Mouse (Mus musculus) liver, embryonic 15.5 days (tissue): Measurements from ENCODE around the gene Kcnk4. TPM values are rescaled to one million over a fixed set of nuclear protein-coding genes. Genes with fewer than 3 reads are reported as not detected.
A peak's percentile ranks its signal among the peaks of the same experiment; 100 is the strongest.
"Not testable (repeated sequence)": the region's sequence is repeated elsewhere in the genome, so short reads cannot be mapped to it uniquely, and the experiment has no call there.

Source experiments
- ATAC-seq: fragments of 200-750 bp; cut with Nextera tagmentation; 2 replicates; pipeline ENCODE4 v1.8.0; 2017; ENCODE audit warnings: moderate number of reproducible peaks, mild to moderate bottlenecking, moderate library complexity; ENCODE audit not compliant: insufficient read depth
- H3K27ac ChIP-seq: fragments of 300-500 bp; sonication (generic); replicated peaks from 2 replicates; pipeline ENCODE4 v1.5.1; 2015; ENCODE audit warnings: mild to moderate bottlenecking, inconsistent platforms
- H3K27me3 ChIP-seq: fragments of 300-500 bp; sonication (generic); 2 replicates; pipeline ENCODE4 v1.6.1; 2015; ENCODE audit warnings: mild to moderate bottlenecking, inconsistent platforms
- H3K36me3 ChIP-seq: fragments of 300-500 bp; sonication (generic); replicated peaks from 2 replicates; pipeline ENCODE4 v1.6.1; 2015; ENCODE audit warnings: moderate library complexity, mild to moderate bottlenecking, inconsistent platforms
- H3K4me1 ChIP-seq: fragments of 300-500 bp; sonication (generic); replicated peaks from 2 replicates; pipeline ENCODE4 v1.6.1; 2015; ENCODE audit warnings: inconsistent platforms
- H3K4me2 ChIP-seq: fragments of 300-500 bp; sonication (generic); 2 replicates; pipeline ENCODE4 v1.6.1; 2015; ENCODE audit warnings: moderate library complexity, mild to moderate bottlenecking, inconsistent platforms
- H3K4me3 ChIP-seq: fragments of 300-500 bp; sonication (generic); replicated peaks from 2 replicates; pipeline ENCODE4 v1.5.1; 2015; ENCODE audit warnings: mild to moderate bottlenecking, inconsistent platforms
- H3K9ac ChIP-seq: fragments of 300-500 bp; sonication (generic); 2 replicates; pipeline ENCODE4 v1.6.1; 2015; ENCODE audit warnings: moderate library complexity, mild to moderate bottlenecking, inconsistent platforms
- H3K9me3 ChIP-seq: fragments of 300-500 bp; sonication (generic); replicated peaks from 2 replicates; pipeline ENCODE4 v1.6.1; 2016; ENCODE audit warnings: inconsistent platforms
- WGBS: fragments of 180-500 bp; shearing (Covaris S2); methylation state at CpG from one replicate; pipeline ENCODE4 v1.1.7; 2015; ENCODE audit warnings: mixed read lengths; ENCODE audit not compliant: insufficient replicate concordance; 5-methylcytosine and 5-hydroxymethylcytosine counted together
- polyA plus RNA-seq: library from polyadenylated mRNA; unstranded; fragments of >200 nt; fragmentation: Nextera tagmentation; extraction: Ambion mirVana; gene quantifications from 2 replicates; pipeline ENCODE4 v1.2.1, GENCODE M21; 2015

Kcnk4 gene
- polyA plus RNA-seq, 1 experiment from 2014 or later: 0.08 TPM

DNA sequence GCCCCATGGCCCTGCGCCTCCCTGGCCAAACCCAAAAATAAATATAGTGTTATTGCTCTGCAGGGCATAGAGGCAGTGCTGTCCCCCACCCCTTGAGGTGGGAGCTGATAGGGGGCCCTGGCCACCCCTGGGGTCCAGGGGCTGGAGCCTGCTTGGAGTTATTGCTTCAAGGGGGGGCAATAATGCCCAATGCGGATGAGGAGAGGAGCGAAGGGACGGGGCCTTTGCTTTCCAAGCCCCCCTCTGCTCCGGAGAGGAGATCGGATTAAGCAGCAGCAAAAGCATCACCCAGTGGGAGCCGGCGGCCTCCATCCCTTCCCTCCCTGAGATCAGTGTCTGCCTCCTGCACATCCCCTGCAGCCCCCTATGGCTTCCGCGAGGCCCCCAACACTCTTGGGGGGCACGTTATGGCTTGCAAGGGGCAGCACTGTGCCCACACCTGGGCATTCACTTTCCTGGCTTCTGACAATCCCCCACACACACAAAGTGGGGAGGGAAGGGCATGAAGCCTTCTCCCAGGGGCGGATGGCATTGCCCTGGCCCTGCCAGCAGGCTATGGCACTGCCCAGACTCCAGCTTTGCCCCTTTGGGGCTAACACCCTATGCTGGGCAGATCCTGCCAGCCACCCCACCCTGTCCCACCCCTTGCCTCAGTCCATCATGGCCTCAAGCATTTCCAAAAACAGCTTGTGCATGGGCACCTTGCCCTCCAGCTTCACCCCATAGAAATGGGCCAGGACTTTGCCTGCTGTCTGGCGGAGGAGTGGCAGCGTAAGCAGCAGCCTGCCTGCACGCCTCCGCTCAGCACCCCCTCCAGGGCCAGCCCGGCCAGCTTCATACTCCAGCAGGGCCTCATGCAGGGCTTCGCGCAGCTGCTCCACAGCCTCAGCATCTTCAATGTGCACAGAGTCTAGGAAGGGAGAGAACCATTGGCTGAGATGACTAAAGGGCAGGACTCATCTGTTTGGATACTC is 22.9 kb downstream of the Kcnk4 start:
- peak overlapping the region; percentile 91 for H3K4me2 ChIP-seq
- peak overlapping the region; percentile 81 for H3K4me3 ChIP-seq
- 0 out of 2 replicates have a peak overlapping the region, but pooled peaks have one; percentile 41 for H3K27ac ChIP-seq
- no peak for ATAC-seq
- no peaks in the 10 kb centered on the region for H3K9me3 ChIP-seq
- H3K36me3 ChIP-seq: peaks cover 45% of the 10 kb centered on the region
- WGBS: 76% methylated on average over 19 of the region's 19 CpGs
- H3K4me1 ChIP-seq: peaks cover 61% of the 10 kb centered on the region
- peak overlapping the region; percentile 35; the same call in 1 of the 2 replicates for H3K9ac ChIP-seq
- H3K27me3 ChIP-seq: no peaks in the 10 kb centered on the region

DNA sequence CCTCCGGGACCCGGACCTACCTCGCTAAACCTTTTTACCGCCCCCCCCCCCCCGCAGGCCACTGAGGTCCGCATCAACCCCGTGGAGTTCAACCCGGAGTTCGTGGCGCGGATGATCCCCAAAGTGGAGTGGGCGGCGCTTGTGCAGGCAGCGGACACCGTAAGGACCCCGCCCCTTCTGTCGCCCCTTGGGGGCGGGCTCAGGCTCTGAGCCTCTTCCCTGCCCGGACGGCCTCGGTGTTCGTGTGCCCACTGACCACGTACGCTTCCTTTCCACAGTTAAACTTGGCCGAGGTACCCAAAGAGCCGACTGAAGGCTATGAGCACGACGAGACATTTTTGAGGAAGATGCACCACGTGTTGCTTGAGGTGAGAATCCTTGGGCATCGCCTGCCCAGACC is 24.0 kb downstream of the Kcnk4 start:
- H3K4me1 ChIP-seq: peaks cover 50% of the 10 kb centered on the region
- WGBS: under 1% methylated on average over 28 of the region's 30 CpGs
- peak overlapping the region; percentile 59 for H3K9ac ChIP-seq
- peak; percentile 23 for ATAC-seq
- peak overlapping the region; percentile 97 for H3K27ac ChIP-seq
- H3K4me3 ChIP-seq: peak overlapping the region; percentile 81
- peak overlapping the region; percentile 91 for H3K4me2 ChIP-seq
- H3K36me3 ChIP-seq: peaks cover 54% of the 10 kb centered on the region
- not testable (repeated sequence) for H3K9me3 ChIP-seq, H3K27me3 ChIP-seq

GRCm38 (mm10) chr19:6909507-6910289 is 24.6 kb downstream of the Kcnk4 start, which contains the start of the genes Trmt112 and Prdx5:
Gene Trmt112 (plus strand): TSS chr19:6909698.
Gene Prdx5 (minus strand): TSS chr19:6910106.
- H3K4me3 ChIP-seq: peak within 1 kb of the TSS; percentile 81
- peak; percentile 87 for ATAC-seq
- H3K27me3 ChIP-seq: no peaks in the 10 kb centered on the region
- H3K4me2 ChIP-seq: peak within 1 kb of the TSS; percentile 91
- H3K36me3 ChIP-seq: peaks cover 61% of the 10 kb centered on the region
- whole genome bisulfite sequencing: under 1% methylated on average over 65 of the region's 65 CpGs
- peak within 1 kb of the TSS; percentile 97 for H3K27ac ChIP-seq
- H3K9me3 ChIP-seq: no peaks in the 10 kb centered on the region
- H3K4me1 ChIP-seq: peaks cover 45% of the 10 kb centered on the region
- peak within 1 kb of the TSS; percentile 59 for H3K9ac ChIP-seq

DNA sequence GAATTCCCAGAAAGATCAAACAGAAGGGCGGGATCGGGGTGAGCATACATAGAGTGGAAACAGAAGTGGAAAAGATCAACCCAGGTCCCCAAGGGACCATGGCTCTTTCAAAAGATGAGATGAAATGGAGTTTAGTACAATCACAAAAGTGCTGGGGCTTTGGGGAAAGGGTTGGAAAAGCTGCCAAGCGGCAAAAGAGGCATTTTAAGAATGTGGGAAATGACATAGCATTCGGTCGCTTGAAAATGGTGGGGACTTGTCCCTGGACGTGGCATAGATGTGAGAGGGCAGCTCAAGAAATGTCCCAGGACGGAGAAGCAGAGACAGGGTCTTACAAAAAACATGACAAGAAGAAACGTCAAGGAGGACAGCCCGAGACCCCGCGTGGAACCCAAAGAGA is 25.3 kb downstream of the Kcnk4 start:
- H3K4me1 ChIP-seq: peaks cover 40% of the 10 kb centered on the region
- ATAC-seq: no peak
- WGBS: 6% methylated on average over 11 of the region's 11 CpGs

GRCm38 (mm10) chr19:6907811-6908540 is 26.3 kb downstream of the Kcnk4 start:
- WGBS: 60% methylated on average over 7 of the region's 7 CpGs
- Histone ChIP-seq H3K36me3 (peaks cover 52% of the 10 kb centered on the region), H3K4me2 (peak overlapping the region; percentile 91), H3K4me3 (peak overlapping the region; percentile 81), H3K9ac (peak overlapping the region; percentile 59; the same call in 1 of the 2 replicates), H3K27me3 (no peaks in the 10 kb centered on the region), H3K9me3 (no peaks in the 10 kb centered on the region), H3K27ac (peak overlapping the region; percentile 97), H3K4me1 (peaks cover 38% of the 10 kb centered on the region)
- ATAC-seq: no peak

More for the DNA sequence above, 25.3 kb downstream of the Kcnk4 start:
- Histone ChIP-seq H3K4me3 (peak overlapping the region; percentile 81), H3K36me3 (peaks cover 60% of the 10 kb centered on the region), H3K4me2 (peak overlapping the region; percentile 91), H3K9me3 (no peaks in the 10 kb centered on the region), H3K9ac (peak overlapping the region; percentile 59), H3K27ac (peak overlapping the region; percentile 97), H3K27me3 (no peaks in the 10 kb centered on the region)

GRCm38 (mm10) chr19:6907094-6907493 is 27.2 kb downstream of the Kcnk4 start:
- H3K4me1 ChIP-seq: peaks cover 38% of the 10 kb centered on the region
- no peak overlapping the region for H3K9ac ChIP-seq
- 0 out of 2 replicates have a peak overlapping the region, but pooled peaks have one; percentile 8 for H3K27ac ChIP-seq
- H3K4me2 ChIP-seq: peak overlapping the region; percentile 91
- no peak for ATAC-seq
- 79% methylated on average over 8 of the region's 8 CpGs for WGBS
- H3K4me3 ChIP-seq: peak overlapping the region; percentile 21; the same call in 1 of the 2 replicates
- H3K27me3 ChIP-seq: no peaks in the 10 kb centered on the region
- H3K36me3 ChIP-seq: peaks cover 43% of the 10 kb centered on the region
- H3K9me3 ChIP-seq: no peaks in the 10 kb centered on the region

GRCm38 (mm10) chr19:6906199-6906598 is 28.1 kb downstream of the Kcnk4 start:
- Histone ChIP-seq H3K27ac (no peak overlapping the region), H3K27me3 (no peaks in the 10 kb centered on the region), H3K36me3 (peaks cover 34% of the 10 kb centered on the region), H3K9ac (no peak overlapping the region), H3K4me1 (peaks cover 31% of the 10 kb centered on the region), H3K9me3 (no peaks in the 10 kb centered on the region), H3K4me2 (no peak overlapping the region), H3K4me3 (no peak overlapping the region)
- 79% methylated on average over 3 of the region's 3 CpGs for WGBS
- no peak for ATAC-seq

- Histone ChIP-seq H3K27ac (no peak overlapping the region), H3K4me3 (no peak overlapping the region), H3K9me3 (no peaks in the 10 kb centered on the region), H3K36me3 (peaks cover 31% of the 10 kb centered on the region), H3K27me3 (no peaks in the 10 kb centered on the region), H3K4me2 (no peak overlapping the region), H3K9ac (no peak overlapping the region), H3K4me1 (peaks cover 27% of the 10 kb centered on the region)
- ATAC-seq: no peak
- WGBS: 76% methylated on average over 11 of the region's 11 CpGs
Measured at GRCm38 (mm10) chr19:6905498-6906159, 28.7 kb downstream of the Kcnk4 start.

GRCm38 (mm10) chr19:6904846-6905245 is 29.5 kb downstream of the Kcnk4 start:
- no peak overlapping the region for H3K4me2 ChIP-seq
- H3K9ac ChIP-seq: no peak overlapping the region
- no peak overlapping the region for H3K4me3 ChIP-seq
- H3K36me3 ChIP-seq: peaks cover 31% of the 10 kb centered on the region
- H3K4me1 ChIP-seq: peaks cover 27% of the 10 kb centered on the region
- no peaks in the 10 kb centered on the region for H3K27me3 ChIP-seq
- H3K27ac ChIP-seq: no peak overlapping the region
- H3K9me3 ChIP-seq: 0 out of 2 replicates have a peak, but pooled peaks cover 3% of the 10 kb centered on the region
- WGBS: 62% methylated on average over 2 of the region's 2 CpGs
- ATAC-seq: no peak

GRCm38 (mm10) chr19:6903031-6903430 is 31.3 kb downstream of the Kcnk4 start:
- Histone ChIP-seq H3K36me3 (peaks cover 31% of the 10 kb centered on the region), H3K9me3 (0 out of 2 replicates have a peak, but pooled peaks cover 3% of the 10 kb centered on the region), H3K4me1 (peaks cover 13% of the 10 kb centered on the region), H3K27ac (no peak overlapping the region), H3K4me3 (no peak overlapping the region), H3K27me3 (no peaks in the 10 kb centered on the region), H3K9ac (no peak overlapping the region), H3K4me2 (no peak overlapping the region)
- WGBS: 78% methylated on average over 1 of the region's 1 CpGs
- no peak for ATAC-seq
